Mouse (Mus musculus): ENCODE data around the gene Spaca7.

- TF ChIP-seq CTCF (IDR thresholded peaks at IDR 0.05; ENCODE audit: control insufficient read depth, insufficient read depth, insufficient read length) = no peak
- TF ChIP-seq MYOD1 (IDR thresholded peaks at IDR 0.05; ENCODE audit: control insufficient read depth, insufficient read length, low read depth) = no peak
- TF ChIP-seq CEBPB (IDR thresholded peaks at IDR 0.05; ENCODE audit: low read depth) = no peak
- no peak for TF ChIP-seq USF1 (IDR thresholded peaks at IDR 0.05; ENCODE audit: low read depth)
These were observed 17.2 kb upstream of the Spaca7 start for GRCm38 (mm10) chr8:12555515-12556145.
